Mouse (Mus musculus): Measurements from ENCODE around the gene Gtf2h1.
"Not testable (repeated sequence)": the region's sequence is repeated elsewhere in the genome, so short reads cannot be mapped to it uniquely, and the experiment has no call there.

The Gtf2h1 gene

DNA sequence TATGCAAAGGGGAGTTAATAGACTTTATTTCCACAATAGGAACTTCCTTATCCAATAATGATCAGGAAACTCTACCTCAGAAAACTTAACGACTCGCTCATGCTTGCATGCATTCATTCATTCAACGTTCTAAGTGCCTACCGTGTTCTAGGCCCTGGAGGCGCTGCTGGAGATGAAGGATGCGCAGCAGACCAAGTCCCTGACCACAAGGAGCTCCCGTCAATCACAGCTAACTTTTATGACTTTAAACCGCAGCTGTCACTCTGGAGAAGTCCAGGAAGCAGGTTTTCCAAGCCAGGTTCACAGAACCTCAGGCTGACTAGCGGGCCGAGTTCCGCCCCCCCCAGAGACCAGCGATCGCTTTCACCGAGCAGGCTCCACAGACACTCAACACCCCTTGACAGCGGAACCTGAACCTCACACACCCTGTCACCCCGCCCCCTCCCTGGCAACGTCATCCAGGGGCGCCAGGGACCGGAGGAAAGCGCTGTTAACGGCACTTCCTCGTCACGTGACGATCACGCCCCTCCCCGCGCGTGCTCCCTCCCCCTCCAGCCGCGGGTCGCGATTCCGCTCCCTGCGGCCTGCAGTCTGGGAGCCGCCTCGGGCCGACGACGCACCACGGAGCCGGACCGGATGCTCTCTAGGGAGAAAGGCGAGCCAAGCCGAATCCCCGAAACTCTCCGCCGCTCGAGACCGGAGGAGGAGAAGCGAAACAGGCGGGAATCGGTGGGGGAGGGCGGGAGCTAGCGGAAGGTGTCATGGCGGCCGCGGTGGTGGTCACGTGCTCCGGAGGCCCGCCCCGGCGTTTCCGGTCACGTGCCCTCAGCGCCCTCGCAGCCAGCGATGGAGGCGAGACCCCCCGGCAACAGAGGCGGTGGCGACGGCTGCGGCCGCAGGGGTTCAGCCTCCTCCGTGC lies at the start of gene Gtf2h1, which contains the start of gene Hps5:
Gene Gtf2h1, plus strand, starts transcription at position 817 of the 919 bp plus-strand sequence.
Gene Hps5, minus strand, starts transcription at position 778 of the 919 bp plus-strand sequence.
- DNase-seq (ENCODE audit: low read depth, low spot score): peak; percentile 92

DNA sequence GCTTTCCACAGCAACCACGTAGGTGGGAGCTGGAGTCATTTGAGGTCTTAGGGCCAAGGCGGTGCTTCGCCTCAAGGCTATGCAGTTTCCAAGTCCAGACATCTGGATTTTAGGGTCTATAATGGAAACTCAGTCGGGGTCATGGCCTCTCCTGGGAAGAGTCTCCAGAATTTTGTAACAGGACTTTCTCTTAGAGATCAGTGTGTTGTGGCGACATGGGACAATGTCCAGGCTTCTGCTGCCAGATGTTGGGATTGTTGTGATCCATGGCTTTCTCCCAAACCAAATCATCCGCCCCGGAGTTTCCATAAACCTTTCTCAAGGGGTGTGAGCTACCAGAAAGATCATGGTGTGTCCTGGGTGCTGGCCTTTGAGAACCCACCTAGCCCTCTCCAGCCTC lies 49.5 kb upstream of the Gtf2h1 start:
- no peak for DNase-seq (ENCODE audit: low read depth, low spot score)

DNA sequence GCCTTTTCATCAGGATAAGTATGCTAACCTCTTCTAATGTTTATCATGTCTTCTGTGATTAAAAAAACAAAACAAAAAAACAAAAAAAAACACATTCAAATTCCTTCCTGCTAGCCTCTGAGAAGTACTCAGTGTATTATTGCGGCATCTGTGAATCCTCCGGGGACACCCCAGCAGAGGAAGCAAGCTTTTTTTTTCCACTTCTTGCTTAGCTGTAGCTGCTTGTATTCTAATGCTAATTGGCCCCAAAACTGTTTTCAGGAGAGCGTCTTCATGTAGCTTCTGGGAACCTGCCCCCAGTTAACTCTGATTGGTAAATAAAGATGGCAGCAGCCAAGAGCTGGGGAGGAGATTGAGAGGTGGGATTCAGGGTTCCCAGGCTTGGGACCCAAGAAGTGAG lies 47.4 kb upstream of the Gtf2h1 start:
- DNase-seq (ENCODE audit: low read depth, low spot score): no peak

DNA sequence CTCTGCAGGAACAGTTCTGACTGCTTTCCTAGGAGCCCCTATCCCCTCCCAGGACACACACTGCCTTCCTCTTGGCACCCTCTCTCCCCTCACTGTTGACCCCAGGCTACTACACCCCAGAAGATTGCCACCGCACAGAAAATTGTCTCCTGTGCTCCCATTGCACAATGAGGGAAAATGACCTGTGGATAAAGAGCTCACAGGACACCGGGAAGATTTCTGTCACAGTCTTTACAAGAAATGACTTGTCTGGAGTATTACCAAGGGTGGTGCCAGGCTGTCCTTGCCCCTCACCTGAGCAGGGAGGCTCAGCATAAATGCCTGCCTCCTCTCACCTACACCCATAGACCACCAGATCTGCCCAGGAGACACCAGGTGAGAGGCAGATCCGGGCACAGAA lies 44.4 kb upstream of the Gtf2h1 start, which contains the start of gene Saa2:
Gene Saa2, plus strand, starts transcription at position 301 of the 400 bp plus-strand sequence.
- DNase-seq (ENCODE audit: low read depth, low spot score): no peak

DNA sequence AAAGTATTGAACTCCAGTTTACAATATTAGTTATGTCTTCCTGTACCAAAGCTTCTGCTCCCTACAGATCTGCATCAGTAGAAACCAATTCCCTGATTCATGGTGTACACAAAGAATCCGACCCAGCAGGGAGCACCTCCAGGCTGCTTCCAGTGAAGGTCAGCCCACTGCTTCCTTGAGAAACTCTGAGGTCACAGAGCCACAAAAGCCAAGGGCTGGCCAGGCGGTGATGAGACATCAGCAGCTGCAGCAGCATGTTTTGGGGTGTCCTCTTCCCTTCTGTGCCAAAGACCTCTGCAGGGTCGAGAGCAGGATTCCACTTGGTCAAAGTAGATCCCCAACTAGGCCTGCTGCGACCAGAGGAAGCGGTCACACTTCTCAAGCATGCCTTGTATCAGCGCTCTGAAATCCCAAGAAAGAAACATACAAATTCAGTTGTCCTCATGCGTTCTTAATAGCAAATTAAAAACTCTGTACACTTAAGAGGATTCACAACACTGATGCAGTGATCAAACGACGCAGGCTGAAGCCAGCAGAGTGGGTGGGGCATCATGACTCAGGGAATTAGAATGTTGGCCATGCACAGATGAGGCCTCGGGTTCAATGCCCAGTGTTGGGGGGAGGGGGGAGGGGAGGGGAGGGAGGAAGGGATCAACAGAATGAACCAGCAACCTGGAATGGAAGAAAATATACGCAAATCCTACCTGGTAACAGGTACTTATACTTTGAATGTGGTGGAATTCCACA lies 34.7 kb upstream of the Gtf2h1 start:
- no peak for DNase-seq (ENCODE audit: low read depth, low spot score)

DNA sequence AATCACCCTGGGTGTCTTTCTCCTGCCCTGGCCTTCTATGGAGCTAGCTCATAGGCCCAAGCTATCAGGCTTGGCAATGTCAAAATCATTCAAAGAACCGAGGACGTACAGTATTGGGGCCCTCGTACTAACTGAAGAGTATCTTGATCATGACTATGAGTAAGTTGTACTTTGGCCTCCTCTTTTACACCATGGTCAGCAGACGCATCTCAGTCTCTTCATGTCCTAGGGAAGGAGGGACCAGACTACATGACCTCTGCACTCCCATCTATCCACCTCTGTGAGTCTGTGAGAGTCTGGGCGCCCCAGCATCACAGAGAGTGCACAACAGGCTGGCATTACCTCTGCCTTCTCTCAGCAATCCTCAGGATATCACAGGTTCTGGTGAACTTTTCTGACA lies 33.3 kb upstream of the Gtf2h1 start:
- DNase-seq (ENCODE audit: low read depth, low spot score): no peak

DNA sequence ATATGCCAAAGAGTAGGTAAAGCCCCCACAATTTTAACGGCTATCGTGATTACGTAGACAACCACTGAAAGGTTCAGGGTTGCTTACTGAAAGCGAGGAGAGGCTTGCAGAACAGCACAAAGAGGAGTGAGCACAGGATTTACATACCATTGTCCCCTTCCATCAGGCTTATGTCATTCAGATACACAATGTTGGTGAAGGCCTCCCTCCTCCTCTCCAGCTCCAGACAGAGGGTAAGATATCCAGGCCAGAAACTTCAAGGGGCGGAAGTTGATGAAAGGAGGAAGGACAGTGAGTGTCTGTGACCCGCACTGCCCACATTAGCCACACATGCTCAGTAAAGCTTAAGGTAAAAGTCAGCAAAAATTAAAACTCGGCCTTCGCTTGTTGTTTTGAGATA lies 31.2 kb upstream of the Gtf2h1 start:
- no peak for DNase-seq (ENCODE audit: low read depth, low spot score)

DNA sequence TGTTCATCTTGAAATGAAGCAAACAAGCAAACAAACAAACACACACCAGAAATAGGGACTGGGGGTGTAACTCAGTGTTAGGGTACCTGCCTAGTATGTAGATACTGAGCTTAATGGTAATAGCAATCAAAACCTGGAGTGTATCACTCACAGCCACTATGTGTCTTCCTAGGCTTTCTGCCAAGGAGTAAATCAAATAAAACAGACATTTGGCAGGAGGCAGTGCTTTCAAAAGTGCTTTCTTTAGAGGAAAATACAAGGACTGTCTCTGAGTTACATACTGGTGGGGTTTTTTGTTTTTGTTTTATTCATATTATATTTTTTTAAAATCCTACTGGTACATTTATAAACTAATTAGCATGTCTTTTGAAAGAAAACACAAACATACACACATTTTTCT lies 28.5 kb upstream of the Gtf2h1 start:
- no peak for DNase-seq (ENCODE audit: low read depth, low spot score)

DNA sequence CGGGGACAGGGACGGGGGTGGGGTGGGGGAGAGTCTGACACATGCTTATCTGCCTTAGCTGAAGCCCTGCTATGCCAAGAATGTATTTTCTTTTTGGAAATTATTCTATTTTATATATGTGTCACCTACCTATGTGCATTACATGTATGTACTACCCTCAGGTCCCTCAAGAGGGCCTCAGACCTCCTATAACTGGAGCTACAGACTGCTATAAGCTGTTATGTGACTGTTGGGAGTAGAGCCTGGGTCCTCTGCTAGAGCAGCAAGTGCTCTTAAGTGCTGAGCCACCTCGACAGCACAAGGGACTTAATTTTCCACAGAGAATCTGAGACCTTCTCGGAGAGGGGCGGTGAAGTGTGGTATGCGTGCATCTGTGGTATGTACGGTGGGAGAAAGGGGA lies 27.5 kb upstream of the Gtf2h1 start:
- DNase-seq (ENCODE audit: low read depth, low spot score): no peak

DNA sequence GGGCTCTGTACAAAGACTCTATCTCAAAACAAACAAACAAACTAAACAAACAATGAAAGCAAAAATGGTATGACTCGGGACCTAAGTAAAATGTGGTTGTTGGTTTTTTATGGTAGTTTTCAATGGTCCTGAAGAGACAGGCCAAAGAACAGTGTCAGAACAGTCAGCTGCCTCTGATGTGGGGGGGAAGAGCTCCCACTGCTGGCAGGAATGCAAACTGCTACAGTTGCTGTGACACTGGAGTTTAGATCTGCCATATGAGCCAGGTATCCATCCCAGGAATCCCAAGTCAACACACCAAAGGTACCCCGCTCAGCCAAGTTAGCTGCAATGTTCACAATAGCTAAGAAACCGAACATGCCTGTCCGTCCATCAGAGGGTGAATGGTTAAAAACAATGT lies 25.2 kb upstream of the Gtf2h1 start:
- DNase-seq (ENCODE audit: low read depth, low spot score): peak; percentile 31

DNA sequence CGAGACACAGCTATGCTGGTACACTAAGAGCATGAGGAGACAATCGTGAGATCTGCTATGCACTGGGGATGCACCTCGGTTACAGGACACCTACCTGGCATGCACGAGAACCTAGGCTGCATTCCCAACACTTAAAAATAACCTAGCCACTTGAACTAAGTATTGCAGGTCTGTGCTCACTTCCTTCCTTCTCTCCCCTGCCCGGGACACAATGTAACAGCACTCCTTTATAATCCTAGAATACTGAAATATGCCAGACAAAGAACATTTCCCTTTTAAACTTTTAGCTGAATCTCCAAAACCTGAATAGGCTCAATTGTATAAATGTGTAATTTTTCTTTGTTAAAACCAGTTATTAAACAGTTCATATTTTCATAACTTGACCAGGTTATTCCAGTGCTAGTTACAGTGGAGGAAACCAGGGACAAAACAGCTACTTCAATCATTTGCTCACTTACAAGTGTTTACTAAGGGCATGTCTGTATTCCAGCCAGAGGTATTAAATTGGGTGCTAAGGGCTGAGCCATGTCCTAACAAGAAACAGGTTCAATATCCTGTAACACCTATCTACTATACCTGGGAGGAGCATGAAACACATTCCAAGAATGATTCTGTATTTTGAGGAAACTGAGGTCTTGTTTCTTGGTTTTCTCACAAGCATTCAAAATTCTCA lies 6.6 kb upstream of the Gtf2h1 start:
- no peak for DNase-seq (ENCODE audit: low read depth, low spot score)

DNA sequence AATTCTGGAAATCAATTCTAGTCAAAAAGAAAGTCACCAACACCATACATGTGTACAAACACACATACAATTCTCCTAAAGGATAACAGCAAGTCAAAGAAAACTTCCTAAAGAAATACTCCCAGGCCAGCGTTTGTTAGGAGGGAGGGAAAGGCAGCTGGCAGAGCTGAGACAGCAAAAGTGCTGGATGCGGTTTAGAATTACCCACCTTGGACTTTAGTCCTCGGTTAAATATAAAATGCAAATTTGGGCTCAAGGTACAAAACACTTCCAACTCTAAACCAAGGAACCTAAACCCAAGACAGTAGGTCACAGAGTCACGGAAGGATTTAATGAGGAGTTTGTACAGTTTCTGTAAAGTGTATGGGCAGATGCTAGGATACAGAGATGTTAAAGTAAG lies 2.0 kb upstream of the Gtf2h1 start:
- no peak for DNase-seq (ENCODE audit: low read depth, low spot score)

DNA sequence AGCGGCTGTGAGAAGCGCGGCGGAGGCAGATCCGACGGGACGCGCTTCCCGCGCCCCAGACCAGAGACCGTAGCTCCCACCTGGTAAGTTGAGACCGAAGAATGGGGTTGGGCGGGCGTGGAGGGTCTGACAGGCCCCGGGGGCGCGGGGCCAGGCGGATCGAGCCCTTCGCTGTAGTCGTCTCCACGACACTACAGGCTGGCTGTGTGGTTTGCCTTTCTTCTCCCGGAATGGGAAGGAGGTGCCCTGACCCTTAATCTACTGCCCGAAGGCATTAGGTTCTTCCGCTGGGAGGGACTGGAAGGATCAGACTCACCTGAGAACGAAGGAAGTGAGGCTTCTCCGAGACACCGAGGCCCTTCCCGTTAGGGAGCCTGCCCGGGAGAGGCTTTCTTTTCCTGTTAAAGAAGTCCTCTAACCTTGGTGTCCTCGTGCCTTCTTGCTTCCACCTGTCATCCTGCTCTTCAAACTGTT lies 340 bp downstream of the Gtf2h1 start:
- no peak for DNase-seq (ENCODE audit: low read depth, low spot score)

DNA sequence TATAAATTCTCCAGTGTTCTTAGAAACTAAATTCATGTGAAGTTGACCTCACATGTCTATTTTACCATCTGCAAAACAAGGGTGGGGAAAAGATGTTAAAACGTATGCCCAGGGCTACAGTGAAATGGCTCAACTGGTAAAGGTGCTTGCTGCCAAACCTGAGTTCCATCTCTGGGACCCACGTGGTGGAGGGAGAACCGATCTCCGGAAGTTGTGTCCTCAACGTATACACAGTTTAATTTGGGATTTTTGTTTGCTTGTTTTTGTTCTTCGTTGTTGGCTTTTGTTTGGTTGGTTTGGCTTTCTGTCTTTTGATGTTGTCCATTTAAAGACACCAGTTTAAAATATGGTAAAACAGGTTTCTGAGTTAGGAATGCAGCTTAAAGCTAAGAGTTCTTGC lies 876 bp downstream of the Gtf2h1 start:
- DNase-seq (ENCODE audit: low read depth, low spot score): no peak

DNA sequence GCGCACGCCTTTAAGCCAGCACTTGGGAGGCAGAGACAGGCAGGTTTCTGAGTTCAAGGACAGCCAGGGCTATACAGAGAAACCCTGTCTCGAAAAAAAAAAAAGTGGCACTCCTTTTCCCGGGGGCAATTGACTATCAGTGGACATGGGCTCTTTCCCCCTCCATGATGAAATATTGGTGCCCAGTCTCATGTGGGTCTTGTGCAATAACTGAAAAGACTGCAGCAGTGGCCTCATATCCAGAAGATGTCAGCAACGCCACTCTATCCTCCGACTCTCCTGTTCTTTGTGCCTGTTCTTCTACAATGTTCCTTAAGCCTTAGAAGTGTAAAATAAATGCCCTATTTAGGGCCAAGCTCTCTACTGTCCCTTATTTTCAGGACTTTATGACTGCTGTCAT lies 14.4 kb downstream of the Gtf2h1 start:
- no peak for DNase-seq (ENCODE audit: low read depth, low spot score)

DNA sequence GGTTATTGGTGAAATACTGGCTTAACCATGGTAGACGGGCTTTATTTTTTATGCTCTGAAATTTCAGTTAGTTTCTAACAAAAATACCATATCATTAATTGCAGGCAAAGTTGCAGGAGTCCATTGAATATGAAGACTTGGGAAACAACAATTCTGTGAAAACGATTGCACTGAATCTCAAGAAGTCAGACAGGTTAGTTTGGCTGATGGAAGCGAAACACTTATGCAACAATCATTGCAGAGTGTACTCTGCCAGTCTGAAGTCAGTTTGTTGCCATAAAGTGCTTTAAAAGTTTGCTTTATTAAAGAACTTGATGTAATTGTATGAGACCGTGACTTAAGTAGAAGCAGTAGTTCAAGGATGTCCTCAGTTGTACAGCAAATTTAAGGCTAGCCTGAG lies 18.1 kb downstream of the Gtf2h1 start:
- no peak for DNase-seq (ENCODE audit: low read depth, low spot score)

DNA sequence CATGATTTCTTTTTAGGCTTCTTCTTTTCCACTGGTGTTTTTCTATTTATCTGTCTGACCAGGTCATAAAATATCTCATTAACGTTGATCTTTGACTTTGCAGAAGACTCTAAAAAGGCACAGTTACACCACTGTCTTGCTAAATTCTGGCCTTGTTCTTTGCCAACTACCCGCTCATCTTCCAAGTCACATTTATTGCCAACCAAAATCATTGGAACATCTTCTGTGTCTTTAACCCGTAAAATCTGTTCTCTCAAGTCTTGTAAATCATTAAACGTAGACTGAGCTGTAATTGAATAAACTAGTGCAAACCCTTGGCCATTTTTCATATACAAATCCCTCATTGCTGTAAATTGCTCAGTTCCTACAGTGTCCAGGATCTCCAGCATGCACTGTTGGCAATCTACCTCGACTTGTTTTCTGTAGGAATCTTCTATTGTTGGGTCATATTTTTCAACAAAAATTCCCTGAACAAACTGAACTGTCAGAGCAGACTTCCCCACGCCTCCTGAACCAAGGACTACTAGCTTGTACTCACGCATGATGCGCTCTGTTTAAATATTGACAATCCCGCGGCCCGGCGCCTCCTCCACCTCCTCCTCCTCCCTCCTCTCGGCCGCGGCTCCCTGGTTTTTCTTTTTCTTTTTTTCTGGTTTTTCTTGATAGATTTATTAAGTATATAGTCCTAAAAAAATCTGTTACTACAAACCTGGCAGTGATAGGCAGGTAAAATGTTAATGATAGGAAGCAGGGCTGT lies 25.2 kb downstream of the Gtf2h1 start:
- not testable (repeated sequence) for DNase-seq (ENCODE audit: low read depth, low spot score)

DNA sequence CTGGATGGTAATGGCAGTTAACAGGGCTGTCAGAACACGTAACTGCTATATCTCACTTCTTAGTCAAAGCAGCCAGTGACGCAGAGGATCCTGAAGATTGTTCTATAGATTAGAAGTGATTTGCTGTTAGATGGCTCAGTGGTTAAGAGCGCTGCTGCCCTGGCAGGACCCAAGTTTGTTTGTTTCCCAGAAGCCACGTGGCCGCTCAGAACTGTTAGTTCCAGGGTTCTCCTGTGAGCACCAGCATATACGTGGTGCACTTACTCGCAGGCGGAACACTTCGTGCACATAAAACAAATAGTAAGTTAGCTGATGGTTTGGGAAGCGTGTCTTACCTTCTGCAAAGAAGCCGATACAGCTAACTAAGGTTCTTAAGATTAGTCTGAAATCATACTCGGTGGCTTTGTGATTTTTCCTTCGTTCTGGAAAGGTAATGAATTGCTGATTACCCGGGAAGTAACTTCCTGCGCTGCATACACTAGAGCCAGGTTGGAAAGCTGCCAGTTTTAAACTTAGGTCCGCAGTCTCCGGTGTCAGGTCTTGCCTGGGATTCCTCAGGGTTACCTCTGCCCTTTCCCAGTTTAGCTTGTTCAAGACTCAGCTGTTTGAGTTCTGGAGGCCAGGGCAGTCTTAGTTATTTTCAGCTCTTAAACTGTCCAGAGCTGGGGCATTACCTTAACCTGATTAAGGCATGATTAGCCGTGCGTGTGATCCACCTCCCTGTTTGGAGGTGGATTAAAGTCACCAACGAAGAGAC lies 31.3 kb downstream of the Gtf2h1 start:
- DNase-seq (ENCODE audit: low read depth, low spot score): no peak

DNA sequence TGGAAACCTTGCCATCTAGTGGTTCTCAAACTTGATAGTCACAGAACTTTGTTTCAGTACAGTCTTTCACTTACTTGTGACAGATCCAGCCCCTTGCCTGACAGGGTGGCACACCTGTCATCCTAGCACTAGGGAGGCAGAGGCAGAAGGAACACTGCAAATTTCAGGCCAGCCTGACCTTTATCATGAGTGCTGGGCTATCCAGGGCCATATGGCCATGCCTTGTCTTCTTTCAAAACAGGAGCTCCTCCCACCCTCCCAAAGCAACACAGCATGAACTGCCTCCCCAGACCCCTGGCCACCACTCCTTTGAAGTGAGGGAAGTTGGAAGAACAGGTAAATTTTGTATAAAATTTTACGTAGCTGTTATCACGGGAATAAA lies 31.9 kb downstream of the Gtf2h1 start:
- DNase-seq (ENCODE audit: low read depth, low spot score): no peak

DNA sequence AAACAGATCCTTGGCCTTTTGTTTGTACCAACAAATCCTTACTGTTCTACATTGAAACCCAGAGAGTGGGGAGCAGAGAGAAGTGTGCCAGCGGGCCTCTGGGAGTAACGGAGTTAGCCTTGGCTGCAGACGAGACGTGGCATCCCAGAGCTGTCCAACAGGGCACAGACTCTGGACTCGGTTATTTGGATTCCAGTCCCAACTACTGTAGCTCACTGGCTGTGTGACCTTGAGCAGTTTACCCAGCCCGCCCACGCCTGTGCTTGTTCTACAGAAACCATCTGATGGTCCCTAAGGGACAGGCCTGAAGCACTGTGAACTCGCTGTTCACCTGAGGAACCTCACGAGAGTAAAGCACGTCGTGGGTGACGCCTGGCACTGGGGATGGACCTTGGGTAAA lies 34.0 kb downstream of the Gtf2h1 start:
- no peak for DNase-seq (ENCODE audit: low read depth, low spot score)

All from telencephalon, adult 2 months (tissue).